Mouse (Mus musculus) ES-E14 (cell line): ENCODE data around the gene Lig1. TPM values are rescaled to one million over a fixed set of nuclear protein-coding genes. Genes with fewer than 3 reads are reported as not detected.

Experiments used
- DNase-seq: peaks from one replicate; pipeline ENCODE4 v3.0.0-alpha.2; 2013; ENCODE audit warnings: low read depth, low spot score
- H3K27ac ChIP-seq: 2 replicates; pipeline ENCODE4 v1.5.1; 2012; ENCODE audit warnings: low read depth, mild to moderate bottlenecking, low read length, moderate library complexity, mixed read lengths; ENCODE audit not compliant: poor library complexity, insufficient read depth, severe bottlenecking
- H3K36me3 ChIP-seq: 2 replicates; pipeline ENCODE4 v1.6.1; 2012; ENCODE audit warnings: mild to moderate bottlenecking, low read length, moderate library complexity, mixed read lengths; ENCODE audit not compliant: control insufficient read depth, poor library complexity, insufficient read depth, severe bottlenecking
- H3K4me1 ChIP-seq, 2 experiments: fragments of 150-350 bp in 1 of 2; sonication (generic) in 1 of 2; 2 replicates each; pipeline ENCODE4 v1.6.1; 2012; ENCODE audit warnings: low read length in 2 of 2, mild to moderate bottlenecking in 1 of 2, mixed read lengths in 1 of 2; ENCODE audit not compliant: control insufficient read depth in 2 of 2, insufficient read depth in 2 of 2, poor library complexity in 1 of 2
- H3K4me3 ChIP-seq, 2 experiments: fragments of 150-350 bp in 1 of 2; sonication (generic) in 1 of 2; 2 replicates each; pipeline ENCODE4 v1.5.1; 2012; ENCODE audit warnings: low read length in 2 of 2, low read depth in 1 of 2, mild to moderate bottlenecking in 1 of 2, mixed read lengths in 1 of 2; ENCODE audit not compliant: insufficient read depth in 1 of 2, poor library complexity in 1 of 2, severe bottlenecking in 1 of 2
- H3K9ac ChIP-seq: 2 replicates; pipeline ENCODE4 v1.6.1; 2012; ENCODE audit warnings: low read depth, mild to moderate bottlenecking, low read length, mixed read lengths; ENCODE audit not compliant: poor library complexity, insufficient read depth, severe bottlenecking
- H3K9me3 ChIP-seq: fragments of 150-350 bp; sonication (generic); 2 replicates; pipeline ENCODE4 v1.6.1; 2012; ENCODE audit warnings: low read depth, mild to moderate bottlenecking, low read length; ENCODE audit not compliant: control insufficient read depth, insufficient read depth
- CHD2 ChIP-seq: IDR thresholded peaks from 2 replicates; pipeline ENCODE4 v1.6.1; 2014; ENCODE audit warnings: mild to moderate bottlenecking, low read depth, low read length, inconsistent platforms
- HCFC1 ChIP-seq: IDR thresholded peaks from 2 replicates; pipeline ENCODE4 v1.6.1; 2012; ENCODE audit warnings: low read length, inconsistent platforms, borderline replicate concordance; ENCODE audit not compliant: insufficient read depth
- MAFK ChIP-seq: IDR thresholded peaks from 2 replicates; pipeline ENCODE4 v1.6.1; 2014; ENCODE audit warnings: mild to moderate bottlenecking, low read depth, low read length, inconsistent platforms; ENCODE audit not compliant: insufficient read depth
- ZC3H11A ChIP-seq: IDR thresholded peaks from 2 replicates; pipeline ENCODE4 v1.6.1; 2012; ENCODE audit warnings: low read depth, mild to moderate bottlenecking, inconsistent platforms, low read length, borderline replicate concordance
- ZNF384 ChIP-seq: IDR thresholded peaks from 2 replicates; pipeline ENCODE4 v1.6.1; 2012; ENCODE audit warnings: low read depth, low read length, inconsistent platforms
- in situ Hi-C, 2 experiments: fragments of 600-800 bp; cut with MboI; formaldehyde crosslinking; loops; one replicate each; pipeline ENCODE4 v1.15.1; 2025; ENCODE audit warnings: low sequenced_read_pairs in 2 of 2, inconsistent platforms in 1 of 2; ENCODE audit not compliant: unreplicated experiment in 2 of 2
- total RNA-seq: library from RNA; depleted of rRNA; stranded (reverse); fragments of 300-350 nt; gene quantifications from 2 replicates; pipeline ENCODE4 v1.2.3, GENCODE M21; 2012

The Lig1 gene
- total RNA-seq, 1 experiment: 88.5 TPM

DNA sequence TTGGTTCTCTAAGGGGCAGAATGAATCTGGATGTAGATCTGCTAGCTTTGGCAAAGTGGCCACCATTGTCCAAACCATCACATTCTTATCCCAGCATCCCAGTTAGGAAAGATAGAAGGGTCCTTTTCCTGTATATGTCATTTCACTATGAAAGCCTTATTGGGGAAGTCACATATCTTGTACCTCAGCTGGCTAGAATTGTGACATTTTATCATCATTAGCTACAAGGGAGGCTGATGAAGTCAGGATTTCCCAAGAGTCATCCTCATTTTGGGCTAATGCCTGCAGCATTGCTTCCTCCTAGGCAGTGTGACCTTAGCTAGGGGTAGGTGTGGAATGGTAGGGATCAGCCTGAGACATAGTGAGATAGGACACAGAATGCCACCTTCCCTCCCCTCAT, 26.3 kb downstream of the Lig1 start:
- H3K36me3 ChIP-seq: peaks cover 76% of the 10 kb centered on the region
- DNase-seq: no peak
- in situ Hi-C loops: no loop called here
- H3K9ac ChIP-seq: no peak overlapping the region
- 0 out of 4 replicates have a peak, but pooled peaks cover 0 to 2% of the 10 kb centered on the region in 2 experiments for H3K4me1 ChIP-seq
- H3K27ac ChIP-seq: no peak overlapping the region
- peaks cover 4% of the 10 kb centered on the region; the same call in 1 of the 2 replicates for H3K9me3 ChIP-seq
- no peak for TF ChIP-seq CHD2
- TF ChIP-seq MAFK: no peak
- TF ChIP-seq ZC3H11A: no peak
- TF ChIP-seq ZNF384: no peak
- no peak for TF ChIP-seq HCFC1
- H3K4me3 ChIP-seq: no peak overlapping the region

DNA sequence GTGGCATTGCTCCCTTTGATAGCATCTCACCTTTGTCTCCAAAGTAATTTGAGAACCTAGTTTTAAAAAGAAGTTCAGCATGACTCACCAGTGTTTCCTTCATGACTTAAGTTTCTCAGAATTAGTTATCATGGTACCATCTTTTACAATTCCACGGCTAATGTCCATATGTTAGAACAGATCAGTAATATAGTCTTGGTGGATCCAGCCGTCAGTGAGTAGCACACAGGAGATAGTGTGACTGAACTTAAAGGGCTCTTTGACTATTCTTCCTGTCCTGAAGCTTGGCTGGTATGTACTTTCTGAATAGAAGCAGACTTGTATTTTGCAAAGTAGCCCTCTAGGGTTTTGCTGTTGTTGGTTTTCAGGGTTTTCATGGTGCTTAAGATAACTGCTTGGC, 32.3 kb downstream of the Lig1 start:
- Histone ChIP-seq H3K9me3 (peaks cover 4% of the 10 kb centered on the region; the same call in 1 of the 2 replicates), H3K27ac (no peak overlapping the region), H3K36me3 (peaks cover 80% of the 10 kb centered on the region), H3K9ac (no peak overlapping the region), H3K4me1 (no peaks in the 10 kb centered on the region), H3K4me3 (no peak overlapping the region)
- TF ChIP-seq ZC3H11A (no peak), ZNF384 (no peak), MAFK (no peak), CHD2 (no peak), HCFC1 (no peak)
- DNase-seq: no peak
- in situ Hi-C loops: no loop called here

- Histone ChIP-seq H3K27ac (no peak overlapping the region), H3K36me3 (peaks cover 72% of the 10 kb centered on the region), H3K4me1 (no peaks in the 10 kb centered on the region), H3K9me3 (peaks cover 4% of the 10 kb centered on the region; the same call in 1 of the 2 replicates), H3K9ac (no peak overlapping the region), H3K4me3 (no peak overlapping the region)
- in situ Hi-C loops: no loop called here
- TF ChIP-seq ZNF384 (no peak), ZC3H11A (no peak), MAFK (no peak), HCFC1 (no peak)
- DNase-seq: no peak
Observed at GRCm38 (mm10) chr7:13310493-13311199, 33.6 kb downstream of the Lig1 start.

DNA sequence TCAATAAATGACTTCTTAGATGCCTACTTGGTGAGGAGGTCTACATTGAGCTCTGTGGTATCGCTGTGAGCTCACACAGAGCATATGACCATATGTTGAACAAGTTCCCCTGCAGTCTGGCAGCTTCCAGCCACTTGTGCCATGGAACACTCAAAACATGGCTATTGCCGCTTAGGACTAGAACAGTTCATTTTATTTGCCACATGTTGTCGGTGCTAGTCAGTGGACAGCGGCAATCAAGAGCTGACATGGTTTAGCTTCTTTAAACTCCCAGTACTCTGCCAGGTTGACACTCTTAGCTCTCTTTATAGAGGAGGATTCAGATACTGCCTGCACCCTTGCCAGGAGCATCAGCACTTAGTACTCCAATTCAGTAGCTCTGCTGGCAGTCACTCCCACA, 34.3 kb downstream of the Lig1 start:
- in situ Hi-C loops: no loop called here

DNA sequence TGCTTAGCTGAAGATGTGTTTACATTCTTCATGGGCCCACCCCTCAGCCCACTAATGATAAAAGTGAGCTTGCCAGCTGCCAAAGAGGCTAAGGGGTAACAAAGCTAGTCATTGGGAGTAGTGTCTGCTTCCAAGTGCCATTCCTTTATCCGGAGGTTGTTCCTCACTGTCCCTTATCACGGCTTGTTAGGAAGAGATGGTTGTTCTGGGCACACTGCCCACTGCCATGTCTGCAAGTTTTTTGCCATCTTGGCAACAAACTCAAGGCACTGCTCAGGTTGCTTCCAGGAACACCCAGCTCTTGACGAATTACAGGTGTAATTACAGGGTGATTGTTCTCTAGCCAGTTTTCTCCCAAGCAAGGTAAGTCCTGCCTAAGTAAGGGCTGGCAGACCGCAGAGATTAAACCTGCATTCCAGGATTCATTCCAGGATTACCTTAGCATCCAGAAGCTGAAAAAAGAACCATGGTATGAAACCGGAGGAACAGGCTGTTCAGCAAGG, 37.1 kb downstream of the Lig1 start:
- no peak for DNase-seq
- no peak overlapping the region for H3K4me3 ChIP-seq
- H3K4me1 ChIP-seq: no peaks in the 10 kb centered on the region
- no peak overlapping the region for H3K9ac ChIP-seq
- TF ChIP-seq ZNF384 (no peak), HCFC1 (no peak), MAFK (no peak), CHD2 (no peak), ZC3H11A (no peak)
- H3K9me3 ChIP-seq: no peaks in the 10 kb centered on the region
- in situ Hi-C loops: no loop called here
- peaks cover 43% of the 10 kb centered on the region for H3K36me3 ChIP-seq
- H3K27ac ChIP-seq: no peak overlapping the region

More for the DNA sequence above, 34.3 kb downstream of the Lig1 start:
- Histone ChIP-seq H3K4me3 (no peak overlapping the region), H3K9ac (no peak overlapping the region), H3K27ac (no peak overlapping the region), H3K9me3 (peaks cover 4% of the 10 kb centered on the region; the same call in 1 of the 2 replicates), H3K36me3 (peaks cover 64% of the 10 kb centered on the region), H3K4me1 (no peaks in the 10 kb centered on the region)
- TF ChIP-seq MAFK: no peak
- no peak for TF ChIP-seq ZC3H11A
- TF ChIP-seq HCFC1: no peak
- TF ChIP-seq ZNF384: no peak
- no peak for TF ChIP-seq CHD2
- no peak for DNase-seq
